In genomic region chr14:76863035-76863706, GRCm38 (mm10) we compare ENCODE assay signal across 26 mouse cellular contexts.
A peak's percentile ranks its signal among the peaks of the same experiment; 100 is the strongest.
DNase-seq lines count a peak whose midpoint lies in the region; ATAC-seq and TF ChIP-seq lines count a peak whose summit lies in the region.
"Had no signal": no experiment of that assay in that cellular context is flagged by ENCODE, and none has a peak within 500 bp of the region (broad histone marks: within the 10 kb centered on the region; RNA-seq: fewer than 3 reads in every experiment).

No protein-coding gene starts in this region.

- no peak overlapping the region for H3K4me3 ChIP-seq in kidney, embryonic 14.5 days (ENCODE audit: low read length)
- no peak overlapping the region for H3K4me3 ChIP-seq in kidney, postnatal 0 days (replicated peaks; ENCODE audit: low read depth, low read length)
- H3K4me3 ChIP-seq: embryonic facial prominence, embryonic 10.5 days; embryonic facial prominence, embryonic 13.5 days; erythroblast, embryonic 14.5 days; forebrain, embryonic 12.5 days; forebrain, embryonic 15.5 days; heart, adult 2 months; heart, embryonic 10.5 days; heart, embryonic 13.5 days; hindbrain, embryonic 13.5 days had no signal

- H3K4me1 ChIP-seq in kidney, embryonic 14.5 days (ENCODE audit: control insufficient read depth, insufficient read depth, low read length), result no peaks in the 10 kb centered on the region
- no peaks in the 10 kb centered on the region for H3K4me1 ChIP-seq in kidney, postnatal 0 days (replicated peaks; ENCODE audit: insufficient read depth, low read length)
- H3K4me1 ChIP-seq: forebrain, embryonic 12.5 days; forebrain, embryonic 15.5 days; heart, embryonic 10.5 days; heart, embryonic 13.5 days; hindbrain, embryonic 13.5 days had no signal

- no peak overlapping the region for H3K4me2 ChIP-seq in kidney, embryonic 14.5 days (replicated peaks; ENCODE audit: low read depth, low read length)
- no peak overlapping the region for H3K4me2 ChIP-seq in kidney, postnatal 0 days (ENCODE audit: low read length)
- H3K4me2 ChIP-seq: embryonic facial prominence, embryonic 13.5 days; forebrain, embryonic 12.5 days; forebrain, embryonic 15.5 days; heart, embryonic 13.5 days; hindbrain, embryonic 13.5 days had no signal

- H3K27ac ChIP-seq in kidney, embryonic 14.5 days (ENCODE audit: low read depth, low read length), result peak overlapping the region; percentile 78
- H3K27ac ChIP-seq in kidney, postnatal 0 days, result peak overlapping the region; percentile 14; the same call in 1 of the 2 replicates
- H3K27ac ChIP-seq: embryonic facial prominence, embryonic 10.5 days; embryonic facial prominence, embryonic 13.5 days; forebrain, embryonic 12.5 days; forebrain, embryonic 15.5 days; heart, adult 2 months; heart, embryonic 10.5 days; heart, embryonic 13.5 days; hindbrain, embryonic 13.5 days; hindbrain, postnatal 0 days had no signal

- WGBS in kidney, embryonic 14.5 days, result 54% methylated on average over 13 of the region's 13 CpGs
- WGBS in kidney, postnatal 0 days, result 41% methylated on average over 13 of the region's 13 CpGs

- H3K9me3 ChIP-seq in kidney, embryonic 14.5 days (ENCODE audit: control insufficient read depth, low read length), result no peaks in the 10 kb centered on the region
- H3K9me3 ChIP-seq in kidney, postnatal 0 days (replicated peaks; ENCODE audit: low read length), result no peaks in the 10 kb centered on the region
- H3K9me3 ChIP-seq: embryonic facial prominence, embryonic 10.5 days; embryonic facial prominence, embryonic 13.5 days; forebrain, embryonic 12.5 days; forebrain, embryonic 15.5 days; heart, embryonic 10.5 days; heart, embryonic 13.5 days; hindbrain, embryonic 13.5 days had no signal

- ATAC-seq in kidney, embryonic 14.5 days (ENCODE audit: low FRiP score, low TSS enrichment), result peak; percentile 88
- ATAC-seq in kidney, postnatal 0 days (replicated peaks; ENCODE audit: low FRiP score, low read depth), result no peak; the same call in 1 of the 2 replicates
- 0 out of 2 replicates have a peak, but pooled peaks have one; percentile 33 for ATAC-seq in megakaryocyte, adult 5-6 weeks (ENCODE audit: poor library complexity, severe bottlenecking)
- ATAC-seq: activated CD4-positive, CD25-positive, alpha-beta regulatory T cell, adult 4 months; forebrain, embryonic 15.5 days; hindbrain, postnatal 0 days had no signal

- no peak overlapping the region for H3K9ac ChIP-seq in kidney, embryonic 14.5 days (ENCODE audit: low read depth, low read length)
- H3K9ac ChIP-seq in kidney, postnatal 0 days (ENCODE audit: low read depth, low read length), result no peak overlapping the region
- H3K9ac ChIP-seq: embryonic facial prominence, embryonic 13.5 days; forebrain, embryonic 12.5 days; forebrain, embryonic 15.5 days; heart, embryonic 13.5 days; hindbrain, embryonic 13.5 days had no signal

- DNase-seq in kidney, postnatal 25 days, result no peak
- peak; percentile 53 for DNase-seq in kidney, postnatal 0 days (ENCODE audit: low spot score)
- no peak for DNase-seq in kidney, adult 18-20 months
- no peak for DNase-seq in thymus, postnatal 4 days
- DNase-seq: adrenal gland, adult 8-10 months; adrenal gland, postnatal 25 days; cerebellum, adult 11-12 months; cerebellum, adult 8-10 months; cerebellum, postnatal 10 days; cerebellum, postnatal 36 days; embryo, embryonic 11 days; gastrocnemius, postnatal 25 days; heart, adult 2 months; heart, postnatal 14 days had no signal

- H3K27me3 ChIP-seq in kidney, embryonic 14.5 days (ENCODE audit: control insufficient read depth, insufficient read depth, low read length), result no peaks in the 10 kb centered on the region
- no peaks in the 10 kb centered on the region for H3K27me3 ChIP-seq in kidney, postnatal 0 days (ENCODE audit: insufficient read depth, low read length)
- H3K27me3 ChIP-seq: embryonic facial prominence, embryonic 13.5 days; forebrain, embryonic 12.5 days; forebrain, embryonic 15.5 days; heart, embryonic 13.5 days; hindbrain, embryonic 13.5 days had no signal

- TF ChIP-seq CTCF in kidney, postnatal 0 days (IDR thresholded peaks at IDR 0.05; ENCODE audit: low read depth), result no peak

- no peaks in the 10 kb centered on the region for H3K36me3 ChIP-seq in kidney, embryonic 14.5 days (ENCODE audit: control insufficient read depth, insufficient read depth, low read length)
- H3K36me3 ChIP-seq in kidney, postnatal 0 days (ENCODE audit: insufficient read depth, low read length), result no peaks in the 10 kb centered on the region
- H3K36me3 ChIP-seq: embryonic facial prominence, embryonic 10.5 days; embryonic facial prominence, embryonic 13.5 days; forebrain, embryonic 12.5 days; forebrain, embryonic 15.5 days; heart, embryonic 10.5 days; heart, embryonic 13.5 days; hindbrain, embryonic 13.5 days had no signal
